Mouse (Mus musculus) MEL (cell line): ENCODE measurements at regions not wholly inside any gene's neighbourhood (a gene's known extent, or its start where the extent isn't known, plus 50 kb on each side); places are given as distances from the start of the nearest gene placed in this dataset.

Experiments used
- CHD2 ChIP-seq: IDR thresholded peaks from 2 replicates; pipeline ENCODE4 v1.6.1; 2011; ENCODE audit warnings: low read length, improper control_type of control experiment
- CTCF ChIP-seq, 3 experiments: IDR thresholded peaks in 2 of 3; conservative IDR thresholded peaks in 1 of 3; 2 replicates each; pipeline ENCODE4 v1.5.1; 2011 to 2012; ENCODE audit warnings: low read length in 3 of 3, low read depth in 2 of 3, mild to moderate bottlenecking in 2 of 3, improper control_type of control experiment in 1 of 3, inconsistent platforms in 1 of 3, mixed read lengths in 1 of 3, moderate library complexity in 1 of 3; ENCODE audit not compliant: control insufficient read depth in 1 of 3, insufficient read depth in 1 of 3, poor library complexity in 1 of 3, severe bottlenecking in 1 of 3
- E2F4 ChIP-seq: IDR thresholded peaks from 2 replicates; pipeline ENCODE4 v1.6.1; 2011; ENCODE audit warnings: low read depth, low read length, improper control_type of control experiment, borderline replicate concordance
- EP300 ChIP-seq, 2 experiments: IDR thresholded peaks; 2 replicates each; pipeline ENCODE4 v1.6.1; 2011; ENCODE audit warnings: improper control_type of control experiment in 2 of 2, low read length in 2 of 2, low read depth in 1 of 2, mild to moderate bottlenecking in 1 of 2
- GATA1 ChIP-seq: IDR thresholded peaks from 2 replicates; pipeline ENCODE4 v1.6.1; 2011; ENCODE audit warnings: low read depth, low read length, improper control_type of control experiment
- JUND ChIP-seq: IDR thresholded peaks from 2 replicates; pipeline ENCODE4 v1.6.1; 2011; ENCODE audit warnings: low read depth, mild to moderate bottlenecking, improper control_type of control experiment, low read length
- MAX ChIP-seq: IDR thresholded peaks from 2 replicates; pipeline ENCODE4 v1.6.1; 2011; ENCODE audit warnings: low read length, improper control_type of control experiment
- MEF2A ChIP-seq: IDR thresholded peaks from 2 replicates; pipeline ENCODE4 v1.6.1; 2014; ENCODE audit warnings: low read depth, mild to moderate bottlenecking, inconsistent platforms, low read length, improper control_type of control experiment; ENCODE audit not compliant: poor library complexity, insufficient replicate concordance, severe bottlenecking; ENCODE audit errors: extremely low read depth
- POLR2A ChIP-seq, 2 experiments: IDR thresholded peaks; 2 replicates each; pipeline ENCODE4 v1.6.1; 2011 to 2012; ENCODE audit warnings: low read length in 2 of 2, mild to moderate bottlenecking in 2 of 2, control low read depth in 1 of 2, improper control_type of control experiment in 1 of 2, low read depth in 1 of 2, moderate library complexity in 1 of 2; ENCODE audit not compliant: control insufficient read depth in 1 of 2, insufficient read depth in 1 of 2, poor library complexity in 1 of 2
- POLR2AphosphoS2 ChIP-seq: IDR thresholded peaks from 2 replicates; pipeline ENCODE4 v1.6.1; 2011; ENCODE audit warnings: low read length, improper control_type of control experiment
- POLR2AphosphoS5 ChIP-seq: IDR thresholded peaks from 2 replicates; pipeline ENCODE4 v1.6.1; 2012; ENCODE audit warnings: low read depth, borderline replicate concordance, mild to moderate bottlenecking, inconsistent platforms, low read length, moderate library complexity, mixed read lengths
- SMC3 ChIP-seq: IDR thresholded peaks from 2 replicates; pipeline ENCODE4 v1.6.1; 2011; ENCODE audit warnings: low read depth, low read length, improper control_type of control experiment
- UBTF ChIP-seq: IDR thresholded peaks from 2 replicates; pipeline ENCODE4 v1.6.1; 2012; ENCODE audit warnings: low read depth, mild to moderate bottlenecking, inconsistent platforms, low read length, improper control_type of control experiment, moderate library complexity, borderline replicate concordance; ENCODE audit not compliant: insufficient read depth

DNA sequence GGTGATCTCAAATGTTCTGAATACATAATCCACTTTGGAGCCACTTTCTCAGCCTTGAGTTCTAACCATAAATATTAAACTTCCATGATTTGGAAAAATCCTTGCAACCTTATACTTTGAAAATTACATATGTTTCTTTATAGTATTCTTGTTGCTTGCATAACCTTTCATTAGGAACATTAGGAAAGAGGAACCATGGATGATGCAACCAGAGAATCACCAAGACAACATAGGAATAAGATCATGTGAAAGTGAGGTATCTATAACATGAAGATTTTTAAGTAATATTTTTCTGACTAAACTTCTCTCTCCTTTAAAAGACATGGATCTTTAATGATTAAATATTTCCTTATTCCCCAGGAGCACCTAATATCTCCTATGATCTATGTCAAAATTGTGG, 1057.0 kb downstream of the Pla2g4a start:
- no peak for TF ChIP-seq EP300 (IDR thresholded peaks at IDR 0.05; ENCODE audit: low read depth in 1 of 2, low read length in 2 of 2)
- TF ChIP-seq GATA1 = no peak
- no peak for TF ChIP-seq SMC3
- no peak for TF ChIP-seq POLR2AphosphoS5
- TF ChIP-seq POLR2AphosphoS2 = no peak
- TF ChIP-seq E2F4 = no peak
- no peak for TF ChIP-seq CTCF (IDR thresholded peaks at IDR 0.05 in 2 of 3, conservative IDR thresholded peaks at IDR 0.05 in 1 of 3; ENCODE audit: control insufficient read depth in 1 of 3, insufficient read depth in 1 of 3, low read depth in 2 of 3, low read length in 3 of 3, poor library complexity in 1 of 3, severe bottlenecking in 1 of 3)
- TF ChIP-seq POLR2A (IDR thresholded peaks at IDR 0.05; ENCODE audit: control insufficient read depth in 1 of 2, insufficient read depth in 1 of 2, low read depth in 1 of 2, low read length in 2 of 2, poor library complexity in 1 of 2) = no peak
- no peak for TF ChIP-seq MEF2A
- TF ChIP-seq JUND = no peak
- no peak for TF ChIP-seq MAX
- no peak for TF ChIP-seq UBTF
- TF ChIP-seq CHD2 = no peak
